Mouse (Mus musculus) T-helper 17 cell (primary cell): ENCODE results near the gene Rhot2.

ENCODE experiments used
- in situ Hi-C, 2 experiments: fragments of 300-600 bp; cut with MboI, MseI; formaldehyde crosslinking; loops; 1 replicate in 1 of 2; 2 replicates in 1 of 2; pipeline ENCODE4 v1.15.1; 2025; ENCODE audit warnings: high pct_unique_total_duplicates in 2 of 2

Rhot2 gene

GRCm38 (mm10) chr17:25841117-25841880 lies 3.4 kb downstream of the Rhot2 start, which contains the start of gene Gm20683:
TSS of gene Gm20683 (minus strand) at chr17:25841763.
- in situ Hi-C loops: no loop called here

GRCm38 (mm10) chr17:25840519-25840918 lies 4.1 kb downstream of the Rhot2 start:
- in situ Hi-C loops: no loop called here

- in situ Hi-C loops: no loop called here
These were observed 5.0 kb downstream of the Rhot2 start for GRCm38 (mm10) chr17:25839455-25840235.

- in situ Hi-C loops: no loop called here
These were observed 5.7 kb downstream of the Rhot2 start for GRCm38 (mm10) chr17:25838904-25839303.

- in situ Hi-C loops: no loop called here
These were observed 7.1 kb downstream of the Rhot2 start for GRCm38 (mm10) chr17:25837533-25837932.

- in situ Hi-C loops: no loop called here
These were observed 7.6 kb downstream of the Rhot2 start, which contains the start of gene Rhbdl1 for GRCm38 (mm10) chr17:25837076-25837410. TSS of gene Rhbdl1 (minus strand) at chr17:25837295.

GRCm38 (mm10) chr17:25836397-25837075 lies 8.1 kb downstream of the Rhot2 start:
- in situ Hi-C loops: no loop called here

GRCm38 (mm10) chr17:25835816-25836215 lies 8.8 kb downstream of the Rhot2 start:
- in situ Hi-C loops: no loop called here

GRCm38 (mm10) chr17:25835301-25835700 lies 9.3 kb downstream of the Rhot2 start:
- in situ Hi-C loops: no loop called here

GRCm38 (mm10) chr17:25834595-25835222 lies 9.9 kb downstream of the Rhot2 start:
- in situ Hi-C loops: no loop called here

- in situ Hi-C loops: no loop called here
These were observed 10.6 kb downstream of the Rhot2 start for GRCm38 (mm10) chr17:25833961-25834594.

- in situ Hi-C loops: no loop called here
These were observed 11.4 kb downstream of the Rhot2 start, which contains the start of gene Stub1 for GRCm38 (mm10) chr17:25833291-25833663. TSS of gene Stub1 (minus strand) at chr17:25833404.

- in situ Hi-C loops: no loop called here
These were observed 12.0 kb downstream of the Rhot2 start for GRCm38 (mm10) chr17:25832436-25833290.

- in situ Hi-C loops: no loop called here
These were observed 13.0 kb downstream of the Rhot2 start for GRCm38 (mm10) chr17:25831451-25832281.

- in situ Hi-C loops: no loop called here
These were observed 13.7 kb downstream of the Rhot2 start for GRCm38 (mm10) chr17:25830806-25831431.

- in situ Hi-C loops: no loop called here
These were observed 14.4 kb downstream of the Rhot2 start for GRCm38 (mm10) chr17:25830200-25830753.

GRCm38 (mm10) chr17:25829558-25830017 lies 15.1 kb downstream of the Rhot2 start:
- in situ Hi-C loops: loop anchor here in 1 of 2 experiments (10.0 kb wide), 1 partner anchor 1715 kb away; no protein-coding TSS in a partner anchor
